Mouse (Mus musculus): Measurements from ENCODE around the gene Arl11.

DNA sequence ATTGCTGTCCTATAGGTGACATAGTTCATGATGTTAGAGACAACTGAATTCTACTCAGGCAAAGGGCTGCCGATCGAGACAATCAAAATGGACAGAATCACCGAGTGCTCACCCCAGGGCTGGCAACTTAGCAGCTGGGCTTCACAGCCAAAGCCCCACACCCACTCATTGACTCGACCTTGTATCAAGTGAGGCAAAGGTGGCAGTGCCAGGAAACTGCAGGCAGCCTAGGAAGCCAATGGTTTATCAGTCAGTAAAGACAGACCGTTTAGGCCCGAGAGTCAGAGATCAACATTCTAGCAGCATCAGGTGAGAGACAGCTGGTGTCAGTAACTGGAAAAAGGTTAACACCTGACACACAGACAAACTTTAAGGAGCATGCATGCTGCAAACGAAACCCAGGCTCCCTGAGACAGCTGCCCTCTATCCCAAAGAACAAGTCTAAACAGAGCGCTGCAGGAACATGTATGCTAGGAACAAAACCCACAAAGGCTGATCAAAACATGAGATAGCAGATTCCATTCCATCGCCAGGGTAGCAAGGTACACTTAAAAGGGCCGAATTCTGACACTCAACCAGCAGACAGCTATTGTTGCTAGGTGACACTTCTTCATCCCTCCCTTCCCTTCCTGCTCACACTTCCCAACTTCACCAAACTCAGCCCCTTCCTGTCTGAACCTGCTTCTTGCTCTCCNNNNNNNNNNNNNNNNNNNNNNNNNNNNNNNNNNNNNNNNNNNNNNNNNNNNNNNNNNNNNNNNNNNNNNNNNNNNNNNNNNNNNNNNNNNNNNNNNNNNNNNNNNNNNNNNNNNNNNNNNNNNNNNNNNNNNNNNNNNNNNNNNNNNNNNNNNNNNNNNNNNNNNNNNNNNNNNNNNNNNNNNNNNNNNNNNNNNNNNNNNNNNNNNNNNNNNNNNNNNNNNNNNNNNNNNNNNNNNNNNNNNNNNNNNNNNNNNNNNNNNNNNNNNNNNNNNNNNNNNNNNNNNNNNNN, 45.0 kb downstream of the Arl11 start:
- TF ChIP-seq CTCF (IDR thresholded peaks at IDR 0.05; ENCODE audit: low read depth): no peak
- no peak for TF ChIP-seq EP300 (IDR thresholded peaks at IDR 0.05; ENCODE audit: low read depth)

Measured in liver, embryonic 14.5 days (tissue).